Mouse (Mus musculus) cerebellum, adult 2 months (tissue): ENCODE measurements around the gene Cdc42se2.

ENCODE experiments used
- CTCF ChIP-seq: fragments of 200-500 bp; IDR thresholded peaks from 2 replicates; pipeline ENCODE4 v1.5.1; 2011; ENCODE audit warnings: low read depth, mild to moderate bottlenecking, control low read depth, low read length, moderate library complexity, borderline replicate concordance; ENCODE audit not compliant: insufficient read depth
- POLR2A ChIP-seq: fragments of 200-500 bp; IDR thresholded peaks from 2 replicates; pipeline ENCODE4 v1.6.1; 2011; ENCODE audit warnings: low read length, control low read depth, borderline replicate concordance; ENCODE audit not compliant: insufficient read depth

GRCm38 (mm10) chr11:54699972-54700371 is 87.5 kb downstream of the Cdc42se2 start:
- TF ChIP-seq POLR2A (no peak), CTCF (no peak)
